Mouse (Mus musculus) NIH3T3 (cell line): ENCODE measurements around the gene Bmf.
"Not testable (repeated sequence)": the region's sequence is repeated elsewhere in the genome, so short reads cannot be mapped to it uniquely, and the experiment has no call there.

ENCODE experiments used
- DNase-seq: peaks from one replicate; pipeline ENCODE4 v3.0.0-alpha.2; 2012; ENCODE audit warnings: low read depth

Bmf gene

GRCm38 (mm10) chr2:118549507-118550473 lies at the start of gene Bmf:
Gene Bmf, minus strand, starts transcription at chr2:118549687.
- DNase-seq: peak; percentile 100

GRCm38 (mm10) chr2:118599087-118599486 lies 49.6 kb upstream of the Bmf start:
- DNase-seq: no peak

GRCm38 (mm10) chr2:118597673-118598568 lies 48.4 kb upstream of the Bmf start, which contains the start of gene Bub1b:
Gene Bub1b, plus strand, starts transcription at chr2:118598211.
- peak; percentile 96 for DNase-seq

GRCm38 (mm10) chr2:118591083-118591482 lies 41.6 kb upstream of the Bmf start:
- peak; percentile 64 for DNase-seq

DNA sequence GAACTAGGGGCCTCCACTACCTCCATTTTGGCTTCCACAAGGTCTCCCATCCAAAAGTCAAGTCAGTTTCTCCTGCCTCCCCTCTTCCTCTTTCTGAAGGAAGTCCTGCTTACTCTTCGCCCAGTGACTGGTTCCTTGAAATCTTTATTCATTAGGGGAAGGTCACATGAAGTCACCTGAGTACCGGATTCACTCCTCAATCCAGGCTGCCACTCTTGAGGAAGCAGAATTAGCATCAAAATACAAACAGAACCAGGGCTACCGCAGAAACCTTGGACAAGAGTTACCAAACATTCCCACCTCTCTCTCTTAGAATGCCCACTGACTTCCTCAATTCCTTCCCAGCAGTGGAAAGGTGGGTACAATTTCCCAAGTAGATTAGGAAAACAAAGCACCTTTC lies 38.2 kb upstream of the Bmf start:
- no peak for DNase-seq

GRCm38 (mm10) chr2:118586013-118586412 lies 36.5 kb upstream of the Bmf start:
- no peak for DNase-seq

DNA sequence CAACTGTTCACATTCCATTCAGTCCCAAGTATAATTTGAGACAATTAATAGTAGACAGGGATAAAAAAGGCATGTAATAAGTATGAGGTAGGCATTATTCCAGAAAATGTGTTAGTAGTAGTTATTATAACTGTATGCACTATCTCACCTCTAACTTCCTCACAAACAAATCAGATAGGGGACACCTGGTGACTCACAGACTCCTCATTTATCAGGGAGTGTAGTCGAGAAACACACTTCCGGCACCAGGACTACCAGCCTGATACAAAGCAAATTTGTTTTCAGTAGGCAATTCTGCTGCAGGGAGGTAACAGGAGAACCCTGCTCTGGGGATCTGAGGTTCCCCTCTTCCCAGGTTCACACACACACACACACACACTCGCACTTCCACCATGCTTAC lies 23.6 kb upstream of the Bmf start:
- no peak for DNase-seq

- DNase-seq: no peak
Measured at GRCm38 (mm10) chr2:118572183-118572836, 22.8 kb upstream of the Bmf start.

- peak; percentile 78 for DNase-seq
Measured at GRCm38 (mm10) chr2:118570939-118571338, 21.5 kb upstream of the Bmf start.

GRCm38 (mm10) chr2:118567179-118567578 lies 17.7 kb upstream of the Bmf start:
- no peak for DNase-seq

GRCm38 (mm10) chr2:118562431-118562830 lies 12.9 kb upstream of the Bmf start:
- DNase-seq: no peak

DNA sequence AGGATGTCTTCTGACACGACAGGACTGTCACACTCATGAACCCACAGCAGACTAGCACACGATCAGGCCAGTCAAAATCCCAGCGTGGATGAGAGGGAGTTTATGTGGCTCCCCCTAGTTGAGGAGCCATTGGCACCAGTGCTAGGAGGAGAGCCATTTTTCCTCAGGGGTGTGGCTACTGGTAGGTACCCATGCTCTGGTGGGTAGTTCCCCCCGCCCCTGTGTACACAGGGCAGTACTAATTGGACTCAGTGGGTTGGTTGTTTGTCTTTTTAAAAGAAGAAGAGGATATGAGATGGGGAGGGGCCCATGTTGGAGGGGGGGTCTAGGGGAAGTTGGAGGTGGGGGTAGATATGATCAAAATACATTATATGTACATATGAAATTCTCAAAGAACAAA lies 12.5 kb upstream of the Bmf start:
- DNase-seq: no peak

DNA sequence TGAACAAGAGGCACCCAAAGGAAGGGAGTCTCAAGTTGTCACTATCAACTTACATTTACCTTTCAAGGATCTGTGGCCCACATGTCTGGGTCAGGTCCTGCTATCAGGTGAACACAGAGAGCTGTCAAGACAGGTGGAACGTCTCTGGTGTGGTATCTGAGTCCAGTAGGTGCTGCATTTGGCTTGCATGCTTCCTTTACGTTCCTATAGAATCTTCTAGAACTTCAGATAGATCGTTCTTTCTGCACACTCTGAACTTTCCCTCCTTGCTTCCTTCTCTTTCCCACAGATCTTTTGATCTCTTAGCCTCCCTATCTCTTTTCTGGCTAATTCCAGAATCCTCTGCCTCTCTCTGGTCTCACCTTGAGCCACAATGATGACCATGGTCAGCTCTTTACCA lies 8.9 kb upstream of the Bmf start:
- no peak for DNase-seq

DNA sequence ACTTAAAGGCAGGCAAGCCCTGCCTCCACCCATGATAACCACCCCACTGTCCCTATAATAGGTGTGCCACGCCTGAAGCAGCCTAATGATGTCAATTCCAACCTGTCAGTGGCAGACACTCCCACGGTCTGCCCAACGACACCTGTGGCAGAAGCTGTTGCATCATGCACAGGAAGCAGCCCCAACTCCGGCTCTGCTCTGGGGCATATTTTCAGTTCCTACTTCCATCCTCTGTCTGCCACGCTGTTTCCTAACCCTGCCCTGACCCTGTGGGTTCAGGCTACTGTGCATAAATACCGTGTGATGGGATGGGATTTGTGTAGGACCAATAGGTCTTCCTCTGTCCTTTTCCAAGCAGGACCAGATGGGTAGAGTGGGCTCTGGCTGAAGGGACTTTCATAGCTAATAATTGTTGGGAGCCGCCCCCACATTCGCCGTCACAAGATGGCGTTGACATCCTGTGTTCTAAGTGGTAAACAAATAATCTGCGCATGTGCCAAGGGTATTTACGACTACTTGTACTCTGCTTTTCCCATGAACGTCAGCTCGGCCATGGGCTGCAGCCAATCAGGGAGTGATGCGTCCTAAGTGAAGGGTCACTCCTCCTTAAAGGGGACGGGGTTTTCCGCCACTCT lies 5.0 kb upstream of the Bmf start:
- DNase-seq: not testable (repeated sequence)

- no peak for DNase-seq
Measured at GRCm38 (mm10) chr2:118551606-118552005, 2.1 kb upstream of the Bmf start.

DNA sequence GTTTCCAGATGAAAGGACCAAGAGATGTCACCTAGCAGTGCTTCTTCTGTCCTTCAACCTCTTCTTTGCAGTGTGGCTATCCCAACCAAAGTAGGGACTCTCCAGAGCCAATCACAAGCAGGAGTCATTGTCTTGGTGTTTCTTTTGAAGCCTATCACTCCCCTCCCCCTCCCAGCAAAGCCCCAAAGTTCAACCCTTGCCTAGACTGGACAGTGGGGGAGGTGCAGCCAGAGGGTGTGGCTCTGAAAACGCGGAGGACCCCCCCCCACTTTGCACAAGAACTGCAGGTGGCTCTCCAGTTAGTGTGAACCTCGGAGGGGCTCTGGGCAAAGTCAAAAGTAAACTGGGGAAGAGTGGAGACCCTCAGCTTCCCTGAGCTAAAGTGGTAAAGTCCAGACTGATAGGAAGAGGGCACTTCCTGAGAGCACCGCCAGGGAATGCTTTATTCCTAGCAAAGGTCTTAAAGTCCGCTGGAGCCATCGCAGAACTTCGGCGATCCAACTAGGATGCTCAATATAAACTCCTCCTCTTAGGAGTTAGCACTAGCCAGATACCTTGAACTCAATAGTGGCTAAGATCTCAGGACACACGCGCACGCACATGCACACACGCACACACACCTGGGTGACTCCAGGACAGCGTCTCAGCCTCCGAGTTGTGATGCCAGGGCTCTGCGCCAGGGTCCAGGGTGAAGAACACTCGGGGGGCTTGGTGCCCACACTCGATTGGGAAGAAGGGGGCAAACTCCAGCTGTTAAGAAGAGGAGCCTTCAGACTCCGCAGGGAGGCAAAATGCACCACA lies 866 bp downstream of the Bmf start:
- peak; percentile 45 for DNase-seq

DNA sequence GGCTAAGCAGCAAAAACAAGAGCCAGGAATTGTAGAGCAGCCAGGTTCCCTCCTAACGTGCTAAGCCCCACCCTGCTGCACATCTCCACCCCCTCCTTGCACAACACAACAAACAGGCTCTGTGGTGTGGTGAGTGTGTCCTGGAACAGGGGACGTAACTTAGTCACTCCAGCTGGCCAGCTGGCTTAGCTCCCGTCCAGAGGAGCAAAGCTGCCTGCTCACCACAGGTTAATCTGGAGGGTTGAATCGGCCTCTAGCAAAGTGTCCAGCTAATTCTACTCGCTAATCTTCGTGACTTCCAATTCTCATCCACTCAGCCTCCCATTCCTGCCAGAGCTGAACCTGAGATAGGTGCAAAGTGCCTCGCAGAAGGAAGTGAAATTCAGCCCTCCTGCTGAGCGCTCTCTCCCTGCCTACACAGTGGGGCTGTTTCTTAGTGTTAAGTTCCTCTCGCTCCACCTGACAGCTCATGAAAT lies 1.9 kb downstream of the Bmf start:
- peak; percentile 91 for DNase-seq

DNA sequence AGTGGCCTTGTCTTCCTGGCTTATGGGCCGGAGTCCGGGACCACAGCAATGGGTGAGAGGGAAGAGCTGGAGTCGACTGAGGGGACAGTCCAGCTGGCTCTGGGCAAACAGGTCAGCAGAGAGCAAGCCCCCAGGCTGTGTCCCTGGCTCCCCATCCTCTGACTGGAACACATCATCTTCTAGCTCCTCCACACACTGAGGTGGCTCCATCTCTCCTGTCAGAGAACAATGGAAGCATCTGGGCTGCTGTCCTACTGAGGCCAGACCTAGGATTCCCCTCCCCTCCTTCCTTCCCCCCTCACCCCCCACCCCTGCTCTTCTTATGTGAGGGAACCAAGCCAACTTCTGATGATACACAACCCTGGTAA lies 2.7 kb downstream of the Bmf start:
- peak; percentile 33 for DNase-seq

DNA sequence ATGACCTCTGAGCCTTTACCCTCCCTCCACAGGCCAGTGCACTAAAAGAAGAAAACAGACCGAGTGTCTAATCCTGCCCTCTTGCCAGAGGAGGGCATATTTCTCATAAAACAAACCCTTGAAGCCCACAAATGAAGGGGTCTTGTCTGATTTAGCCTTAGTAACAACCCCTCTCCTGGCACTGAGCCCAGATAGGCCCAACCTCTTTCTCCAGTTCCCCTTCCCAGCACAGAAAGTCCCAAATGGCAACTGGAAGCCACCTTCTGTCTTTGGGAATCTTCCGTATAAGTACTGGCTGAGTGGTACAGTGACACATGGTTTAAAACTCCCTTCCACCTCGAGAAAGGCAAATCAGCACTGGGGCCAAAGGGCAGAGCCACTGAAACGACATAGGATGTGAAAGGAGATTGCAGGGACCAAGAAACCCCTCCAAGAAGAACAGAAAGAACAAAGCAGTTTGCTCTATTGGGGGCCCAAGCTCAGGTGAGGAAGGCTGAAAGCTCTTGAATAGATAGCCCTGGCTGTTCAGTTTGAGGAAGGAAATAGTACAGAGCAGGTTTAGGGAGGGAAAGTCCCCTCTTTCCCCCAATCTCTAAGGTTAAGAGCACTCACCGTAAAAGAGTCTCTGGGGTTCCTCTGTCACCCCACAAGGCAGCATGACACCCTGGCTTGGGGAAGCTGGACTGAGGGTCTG lies 3.2 kb downstream of the Bmf start:
- DNase-seq: no peak
